8 mouse cellular contexts compared by ENCODE assay signal in the genomic region with DNA sequence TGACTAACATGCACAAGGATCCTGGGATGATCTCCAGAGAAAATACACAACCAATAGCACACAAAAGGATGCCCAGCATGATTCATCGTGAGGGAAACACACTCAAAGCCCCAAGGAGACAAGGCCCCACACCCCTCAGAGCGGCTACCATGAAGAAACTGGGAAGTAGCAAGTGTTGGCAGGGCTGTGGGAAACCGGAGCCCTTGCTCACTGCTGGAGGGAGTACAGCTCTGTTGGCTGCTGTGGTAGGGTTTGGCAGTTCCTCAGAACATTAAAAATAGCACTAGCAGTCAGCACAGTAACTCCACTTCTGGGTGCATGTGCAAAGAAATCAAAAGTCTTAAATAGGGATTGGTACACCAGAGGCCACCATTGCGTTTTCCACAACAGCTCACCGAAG. TPM values are rescaled to one million over a fixed set of nuclear protein-coding genes. Genes with fewer than 3 reads are reported as not detected.
DNase-seq lines count a peak whose midpoint lies in the region; ATAC-seq lines count a peak whose summit lies in the region.

No protein-coding gene starts in this region.

- H3K36me3 ChIP-seq in forebrain, embryonic 16.5 days (ENCODE audit: control insufficient read depth, insufficient read depth): no peaks in the 10 kb centered on the region
- peaks cover 22% of the 10 kb centered on the region for H3K36me3 ChIP-seq in forebrain, embryonic 12.5 days (replicated peaks)

- no peak overlapping the region for H3K4me3 ChIP-seq in forebrain, embryonic 16.5 days (replicated peaks; ENCODE audit: low read length)
- no peak overlapping the region for H3K4me3 ChIP-seq in forebrain, embryonic 12.5 days (replicated peaks)

- H3K27ac ChIP-seq in forebrain, embryonic 16.5 days (ENCODE audit: low read length): 0 out of 2 replicates have a peak overlapping the region, but pooled peaks have one; percentile 23
- H3K27ac ChIP-seq in forebrain, embryonic 12.5 days: no peak overlapping the region

- H3K9ac ChIP-seq in forebrain, embryonic 16.5 days (replicated peaks; ENCODE audit: low read depth, low read length): no peak overlapping the region
- no peak overlapping the region for H3K9ac ChIP-seq in forebrain, embryonic 12.5 days

- no peaks in the 10 kb centered on the region for H3K27me3 ChIP-seq in forebrain, embryonic 16.5 days (replicated peaks; ENCODE audit: control insufficient read depth, insufficient read depth, low read length)
- H3K27me3 ChIP-seq in forebrain, embryonic 12.5 days: no peaks in the 10 kb centered on the region

- no peaks in the 10 kb centered on the region for H3K9me3 ChIP-seq in forebrain, embryonic 16.5 days (ENCODE audit: control insufficient read depth, low read length)
- peaks cover 4% of the 10 kb centered on the region; the same call in 1 of the 2 replicates for H3K9me3 ChIP-seq in forebrain, embryonic 12.5 days

- WGBS in forebrain, embryonic 16.5 days: 65% methylated on average over 5 of the region's 5 CpGs
- WGBS in forebrain, embryonic 12.5 days: 90% methylated on average over 5 of the region's 5 CpGs

- peak; percentile 41; the same call in 1 of the 2 replicates for ATAC-seq in forebrain, embryonic 16.5 days
- no peak for ATAC-seq in forebrain, embryonic 12.5 days (ENCODE audit: low FRiP score)
- peak; percentile 89 for ATAC-seq in megakaryocyte, adult 5-6 weeks (ENCODE audit: poor library complexity, severe bottlenecking)

- no peak overlapping the region for H3K4me2 ChIP-seq in forebrain, embryonic 16.5 days (ENCODE audit: low read length)
- no peak overlapping the region for H3K4me2 ChIP-seq in forebrain, embryonic 12.5 days

- peaks cover 8% of the 10 kb centered on the region for H3K4me1 ChIP-seq in forebrain, embryonic 16.5 days (replicated peaks; ENCODE audit: control insufficient read depth, insufficient read depth, low read length)
- peaks cover 12% of the 10 kb centered on the region for H3K4me1 ChIP-seq in forebrain, embryonic 12.5 days

- DNase-seq in Muller cell, postnatal 12 days (ENCODE audit: inconsistent ontology term): peak; percentile 72
- peak; percentile 95 for DNase-seq in gastrocnemius, adult 18-20 months (ENCODE audit: low spot score)
- peak; percentile 59 to 60 for DNase-seq in layer of hippocampus, adult 8-10 months (ENCODE audit: low spot score in 2 of 2)
- no peak for DNase-seq in kidney, postnatal 25 days
- no peak for DNase-seq in embryo, embryonic 10.5 days (ENCODE audit: low spot score)

RNA-seq across cellular contexts. Expression of gene Ehd2, which starts 34.8 kb away (rescaled TPM):
- polyA plus RNA-seq in forebrain, embryonic 16.5 days (2015; fragmentation: Nextera tagmentation; extraction: Ambion mirVana): 5.4 and 5.6 TPM in 2 replicates
- polyA plus RNA-seq in forebrain, embryonic 12.5 days (2016; fragmentation: Nextera tagmentation; extraction: Ambion mirVana): 6.6 and 7.6 TPM in 2 replicates
- 10 to 100 TPM; 24.9 to 37.4 TPM for total RNA-seq in gastrocnemius, adult 18-20 months (2021)
- 10 to 100 TPM in 1 of 4 experiments, 1 to 10 TPM in 3; 6.3 to 10.3 (median 8.7) TPM for total RNA-seq in layer of hippocampus, adult 8-10 months (2022)
- total RNA-seq in megakaryocyte, adult 5-6 weeks (2015): 0.04 TPM in 1 of 2 replicates, not detected in the other
- total RNA-seq in megakaryocyte, adult 5-6 weeks (2017): 0.07 and 0.16 TPM in 2 replicates

RNA-seq across cellular contexts. Expression of gene Bicra, which starts 45.5 kb away (rescaled TPM):
- 9.0 and 11.2 TPM in 2 replicates for polyA plus RNA-seq in forebrain, embryonic 16.5 days (2015; fragmentation: Nextera tagmentation; extraction: Ambion mirVana)
- polyA plus RNA-seq in forebrain, embryonic 12.5 days (2016; fragmentation: Nextera tagmentation; extraction: Ambion mirVana): 9.1 and 9.5 TPM in 2 replicates
- total RNA-seq in gastrocnemius, adult 18-20 months (2021): 1 to 10 TPM; 5.5 to 6.6 TPM
- 10 to 100 TPM; 15.4 to 20.0 (median 17.2) TPM for total RNA-seq in layer of hippocampus, adult 8-10 months (2022)
- total RNA-seq in megakaryocyte, adult 5-6 weeks (2015): 19.5 and 28.6 TPM in 2 replicates
- 1.9 and 2.8 TPM in 2 replicates for total RNA-seq in megakaryocyte, adult 5-6 weeks (2017)

RNA-seq across cellular contexts. Expression of gene Nop53, which starts 56.3 kb away (rescaled TPM):
- 139 and 141 TPM in 2 replicates for polyA plus RNA-seq in forebrain, embryonic 16.5 days (2015; fragmentation: Nextera tagmentation; extraction: Ambion mirVana)
- polyA plus RNA-seq in forebrain, embryonic 12.5 days (2016; fragmentation: Nextera tagmentation; extraction: Ambion mirVana): 165 and 169 TPM in 2 replicates
- 10 to 100 TPM; 82.3 to 91.7 TPM for total RNA-seq in gastrocnemius, adult 18-20 months (2021)
- total RNA-seq in layer of hippocampus, adult 8-10 months (2022): 100 to 1,000 TPM; 103 to 147 (median 122) TPM
- 80.2 and 90.4 TPM in 2 replicates for total RNA-seq in megakaryocyte, adult 5-6 weeks (2015)
- total RNA-seq in megakaryocyte, adult 5-6 weeks (2017): 293 and 315 TPM in 2 replicates

RNA-seq across cellular contexts. Expression of gene Zfp541, which starts 59.4 kb away (rescaled TPM):
- polyA plus RNA-seq in forebrain, embryonic 16.5 days (2015; fragmentation: Nextera tagmentation; extraction: Ambion mirVana): 0.14 TPM in 1 of 2 replicates, not detected in the other
- polyA plus RNA-seq in forebrain, embryonic 12.5 days (2016; fragmentation: Nextera tagmentation; extraction: Ambion mirVana): not detected in 2 replicates
- total RNA-seq in gastrocnemius, adult 18-20 months (2021): not detected
- total RNA-seq in layer of hippocampus, adult 8-10 months (2022): under 1 TPM; 0.67 to 0.98 (median 0.84) TPM
- total RNA-seq in megakaryocyte, adult 5-6 weeks (2015): 0.16 and 0.27 TPM in 2 replicates
- 0.53 TPM in 1 of 2 replicates, not detected in the other for total RNA-seq in megakaryocyte, adult 5-6 weeks (2017)

Comparison
In these comparisons a context has a peak if more than half of its experiments do, and no peak if none do; other contexts are left out.
1. DNase-seq: peak in Muller cell, postnatal 12 days (single experiment), gastrocnemius, adult 18-20 months (single experiment) and layer of hippocampus, adult 8-10 months (2 of 2); none in kidney, postnatal 25 days (0 of 2) and embryo, embryonic 10.5 days (single experiment).
2. RNA of gene Ehd2, which starts 34.8 kb away (total RNA-seq): 24.9 to 37.4 TPM in gastrocnemius, adult 18-20 months and 6.3 to 10.3 TPM in layer of hippocampus, adult 8-10 months; 0.04 to 0.16 TPM in megakaryocyte, adult 5-6 weeks; every median in the first group is over 4 times any median in the second.